ENCODE assay signal across 8 mouse cellular contexts in genomic region chr17:56185281-56186141, GRCm38 (mm10). TPM values are rescaled to one million over a fixed set of nuclear protein-coding genes. Genes with fewer than 3 reads are reported as not detected.
DNase-seq lines count a peak whose midpoint lies in the region; ATAC-seq and TF ChIP-seq lines count a peak whose summit lies in the region.

No protein-coding gene starts in this region.

- peaks cover 76% of the 10 kb centered on the region for H3K36me3 ChIP-seq in megakaryocyte, embryonic 14.5 days (replicated peaks; ENCODE audit: low read length)
- H3K36me3 ChIP-seq in embryonic facial prominence, embryonic 10.5 days (replicated peaks), result peaks cover 60% of the 10 kb centered on the region
- peaks cover 61% of the 10 kb centered on the region for H3K36me3 ChIP-seq in heart, embryonic 13.5 days
- H3K36me3 ChIP-seq in kidney, embryonic 15.5 days, result peaks cover 58% of the 10 kb centered on the region
- peaks cover 39% of the 10 kb centered on the region for H3K36me3 ChIP-seq in small intestine, adult 2 months (ENCODE audit: control insufficient read depth, insufficient read depth, low read length)

- peak; percentile 46 for DNase-seq in embryonic facial prominence, embryonic 10.5 days (ENCODE audit: low spot score)
- peak; percentile 86 for DNase-seq in lung, postnatal 10 days

- peak overlapping the region; percentile 73 for H3K27ac ChIP-seq in embryonic facial prominence, embryonic 10.5 days (replicated peaks)
- peak overlapping the region; percentile 84 for H3K27ac ChIP-seq in heart, embryonic 13.5 days (replicated peaks)
- peak overlapping the region; percentile 85 for H3K27ac ChIP-seq in kidney, embryonic 15.5 days
- H3K27ac ChIP-seq in small intestine, adult 2 months (ENCODE audit: insufficient read depth, low read depth, low read length), result peak overlapping the region; percentile 69

- no peak for TF ChIP-seq CTCF in small intestine, adult 2 months (IDR thresholded peaks at IDR 0.05; ENCODE audit: extremely low read depth, insufficient read length, insufficient replicate concordance, low read depth, low read length)

- peak overlapping the region; percentile 95 for H3K4me2 ChIP-seq in heart, embryonic 13.5 days
- peak overlapping the region; percentile 76 for H3K4me2 ChIP-seq in kidney, embryonic 15.5 days

- ATAC-seq in megakaryocyte, adult 5-6 weeks (ENCODE audit: poor library complexity, severe bottlenecking), result no peak
- ATAC-seq in heart, embryonic 13.5 days (ENCODE audit: extremely low read depth, insufficient number of reproducible peaks, low FRiP score, low TSS enrichment), result no peak
- peak; percentile 30 for ATAC-seq in kidney, embryonic 15.5 days (replicated peaks; ENCODE audit: low FRiP score)
- no peak for ATAC-seq in megakaryocyte-erythroid progenitor cell, adult 5-6 weeks (replicated peaks; ENCODE audit: low FRiP score, low TSS enrichment, poor library complexity, severe bottlenecking)

- H3K4me1 ChIP-seq in megakaryocyte, embryonic 14.5 days, result peaks cover 39% of the 10 kb centered on the region
- peaks cover 37% of the 10 kb centered on the region for H3K4me1 ChIP-seq in embryonic facial prominence, embryonic 10.5 days
- H3K4me1 ChIP-seq in heart, embryonic 13.5 days, result peaks cover 30% of the 10 kb centered on the region
- H3K4me1 ChIP-seq in kidney, embryonic 15.5 days, result peaks cover 35% of the 10 kb centered on the region
- H3K4me1 ChIP-seq in small intestine, adult 2 months (ENCODE audit: control insufficient read depth, insufficient read depth, insufficient read length, low read length), result peaks cover 6% of the 10 kb centered on the region; the same call in 1 of the 2 replicates

- no peaks in the 10 kb centered on the region for H3K27me3 ChIP-seq in megakaryocyte, embryonic 14.5 days (replicated peaks)
- no peaks in the 10 kb centered on the region for H3K27me3 ChIP-seq in embryonic facial prominence, embryonic 10.5 days (replicated peaks; ENCODE audit: low read depth, poor library complexity, severe bottlenecking)
- no peaks in the 10 kb centered on the region for H3K27me3 ChIP-seq in heart, embryonic 13.5 days (replicated peaks)
- H3K27me3 ChIP-seq in kidney, embryonic 15.5 days, result no peaks in the 10 kb centered on the region
- H3K27me3 ChIP-seq in small intestine, adult 2 months (ENCODE audit: control insufficient read depth, insufficient read depth, low read length), result no peaks in the 10 kb centered on the region

- peak overlapping the region; percentile 93 for H3K9ac ChIP-seq in heart, embryonic 13.5 days
- 0 out of 2 replicates have a peak overlapping the region, but pooled peaks have one; percentile 21 for H3K9ac ChIP-seq in kidney, embryonic 15.5 days

- WGBS in embryonic facial prominence, embryonic 10.5 days, result 38% methylated on average over 11 of the region's 11 CpGs
- 40% methylated on average over 11 of the region's 11 CpGs for WGBS in heart, embryonic 13.5 days
- WGBS in kidney, embryonic 15.5 days, result 22% methylated on average over 11 of the region's 11 CpGs
- 54% methylated on average over 11 of the region's 11 CpGs for WGBS in small intestine, adult 2 months

- peak overlapping the region; percentile 38 for H3K4me3 ChIP-seq in megakaryocyte, embryonic 14.5 days (replicated peaks)
- H3K4me3 ChIP-seq in embryonic facial prominence, embryonic 10.5 days, result peak overlapping the region; percentile 29
- 0 out of 2 replicates have a peak overlapping the region, but pooled peaks have one; percentile 4 for H3K4me3 ChIP-seq in heart, embryonic 13.5 days
- H3K4me3 ChIP-seq in kidney, embryonic 15.5 days (replicated peaks), result 0 out of 2 replicates have a peak overlapping the region, but pooled peaks have one; percentile 6
- no peak overlapping the region for H3K4me3 ChIP-seq in small intestine, adult 2 months (ENCODE audit: low read depth, low read length)

- no peaks in the 10 kb centered on the region for H3K9me3 ChIP-seq in megakaryocyte, embryonic 14.5 days
- H3K9me3 ChIP-seq in embryonic facial prominence, embryonic 10.5 days, result no peaks in the 10 kb centered on the region
- H3K9me3 ChIP-seq in heart, embryonic 13.5 days, result no peaks in the 10 kb centered on the region
- no peaks in the 10 kb centered on the region for H3K9me3 ChIP-seq in kidney, embryonic 15.5 days (replicated peaks)

- TF ChIP-seq POLR2A in small intestine, adult 2 months (IDR thresholded peaks at IDR 0.05; ENCODE audit: low read depth, low read length), result no peak

RNA-seq across cellular contexts. Expression of gene Mydgf, which starts 1.8 kb away (rescaled TPM):
- polyA plus RNA-seq in megakaryocyte, embryonic 14.5 days (2012; ENCODE audit: insufficient read depth, low replicate concordance), result 13.4 and 39.8 TPM in 2 replicates
- 27.0 and 32.5 TPM in 2 replicates for total RNA-seq in megakaryocyte, adult 5-6 weeks (2015)
- total RNA-seq in megakaryocyte, adult 5-6 weeks (2017), result 25.7 and 29.1 TPM in 2 replicates
- 71.0 and 71.3 TPM in 2 replicates for polyA plus RNA-seq in embryonic facial prominence, embryonic 10.5 days (2016; fragmentation: Nextera tagmentation; extraction: Ambion mirVana)
- polyA plus RNA-seq in heart, embryonic 13.5 days (2015; fragmentation: Nextera tagmentation; extraction: Ambion mirVana), result 80.5 and 91.1 TPM in 2 replicates
- 90.7 and 96.4 TPM in 2 replicates for polyA plus RNA-seq in kidney, embryonic 15.5 days (2015; fragmentation: Nextera tagmentation; extraction: Ambion mirVana)
- 82.7 and 86.4 TPM in 2 replicates for polyA plus RNA-seq in small intestine, adult 2 months (2012; rRNA removed)
- 28.7 and 59.7 TPM in 2 replicates for total RNA-seq in megakaryocyte-erythroid progenitor cell, adult 5-6 weeks (2014; fragmentation: Nextera tagmentation)
- 21.5 and 25.3 TPM in 2 replicates for total RNA-seq in megakaryocyte-erythroid progenitor cell, adult 5-6 weeks (2017)

RNA-seq across cellular contexts. Expression of gene Tnfaip8l1, which starts 23.2 kb away (rescaled TPM):
- polyA plus RNA-seq in megakaryocyte, embryonic 14.5 days (2012; ENCODE audit: insufficient read depth, low replicate concordance), result 0.94 and 3.0 TPM in 2 replicates
- 4.3 and 4.4 TPM in 2 replicates for total RNA-seq in megakaryocyte, adult 5-6 weeks (2015)
- 3.2 and 4.8 TPM in 2 replicates for total RNA-seq in megakaryocyte, adult 5-6 weeks (2017)
- 10.3 and 11.7 TPM in 2 replicates for polyA plus RNA-seq in embryonic facial prominence, embryonic 10.5 days (2016; fragmentation: Nextera tagmentation; extraction: Ambion mirVana)
- polyA plus RNA-seq in heart, embryonic 13.5 days (2015; fragmentation: Nextera tagmentation; extraction: Ambion mirVana), result 6.5 and 6.9 TPM in 2 replicates
- polyA plus RNA-seq in kidney, embryonic 15.5 days (2015; fragmentation: Nextera tagmentation; extraction: Ambion mirVana), result 11.6 and 11.9 TPM in 2 replicates
- 4.2 and 10.3 TPM in 2 replicates for polyA plus RNA-seq in small intestine, adult 2 months (2012; rRNA removed)
- 0.76 and 1.6 TPM in 2 replicates for total RNA-seq in megakaryocyte-erythroid progenitor cell, adult 5-6 weeks (2014; fragmentation: Nextera tagmentation)
- total RNA-seq in megakaryocyte-erythroid progenitor cell, adult 5-6 weeks (2017), result not detected in 2 replicates

RNA-seq across cellular contexts. Expression of gene Dpp9, which starts 33.2 kb away (rescaled TPM):
- polyA plus RNA-seq in megakaryocyte, embryonic 14.5 days (2012; ENCODE audit: insufficient read depth, low replicate concordance), result 55.6 and 60.2 TPM in 2 replicates
- 25.4 and 26.2 TPM in 2 replicates for total RNA-seq in megakaryocyte, adult 5-6 weeks (2015)
- total RNA-seq in megakaryocyte, adult 5-6 weeks (2017), result 17.3 and 18.1 TPM in 2 replicates
- polyA plus RNA-seq in embryonic facial prominence, embryonic 10.5 days (2016; fragmentation: Nextera tagmentation; extraction: Ambion mirVana), result 48.3 and 50.2 TPM in 2 replicates
- 21.8 and 22.4 TPM in 2 replicates for polyA plus RNA-seq in heart, embryonic 13.5 days (2015; fragmentation: Nextera tagmentation; extraction: Ambion mirVana)
- polyA plus RNA-seq in kidney, embryonic 15.5 days (2015; fragmentation: Nextera tagmentation; extraction: Ambion mirVana), result 38.9 and 43.8 TPM in 2 replicates
- 27.4 and 39.4 TPM in 2 replicates for polyA plus RNA-seq in small intestine, adult 2 months (2012; rRNA removed)
- 25.3 and 33.5 TPM in 2 replicates for total RNA-seq in megakaryocyte-erythroid progenitor cell, adult 5-6 weeks (2014; fragmentation: Nextera tagmentation)
- 8.6 and 11.7 TPM in 2 replicates for total RNA-seq in megakaryocyte-erythroid progenitor cell, adult 5-6 weeks (2017)

RNA-seq across cellular contexts. Expression of gene Sema6b, which starts 45.4 kb away (rescaled TPM):
- polyA plus RNA-seq in megakaryocyte, embryonic 14.5 days (2012; ENCODE audit: insufficient read depth, low replicate concordance), result 19.4 and 37.0 TPM in 2 replicates
- total RNA-seq in megakaryocyte, adult 5-6 weeks (2015), result 1.5 TPM in 2 replicates
- 2.0 and 2.7 TPM in 2 replicates for total RNA-seq in megakaryocyte, adult 5-6 weeks (2017)
- 1.0 and 1.1 TPM in 2 replicates for polyA plus RNA-seq in embryonic facial prominence, embryonic 10.5 days (2016; fragmentation: Nextera tagmentation; extraction: Ambion mirVana)
- polyA plus RNA-seq in heart, embryonic 13.5 days (2015; fragmentation: Nextera tagmentation; extraction: Ambion mirVana), result 0.55 and 0.59 TPM in 2 replicates
- polyA plus RNA-seq in kidney, embryonic 15.5 days (2015; fragmentation: Nextera tagmentation; extraction: Ambion mirVana), result 1.5 TPM in 2 replicates
- polyA plus RNA-seq in small intestine, adult 2 months (2012; rRNA removed), result 6.4 and 12.2 TPM in 2 replicates
- 0.24 TPM in 1 of 2 replicates, not detected in the other for total RNA-seq in megakaryocyte-erythroid progenitor cell, adult 5-6 weeks (2014; fragmentation: Nextera tagmentation)
- total RNA-seq in megakaryocyte-erythroid progenitor cell, adult 5-6 weeks (2017), result 0.42 TPM in 1 of 2 replicates, not detected in the other
